Mouse (Mus musculus) ZHBTc4 (cell line): ENCODE data around the gene Nrarp.

ENCODE experiments used
- DNase-seq: peaks from one replicate; pipeline ENCODE4 v3.0.0-alpha.2; 2011; ENCODE audit warnings: low read depth, low spot score

Gene Nrarp

GRCm38 (mm10) chr2:25180478-25180903 lies at the start of gene Nrarp:
TSS of gene Nrarp (plus strand) at chr2:25180758.
- peak; percentile 97 for DNase-seq

GRCm38 (mm10) chr2:25131601-25132000 lies 49.0 kb upstream of the Nrarp start:
- no peak for DNase-seq

DNA sequence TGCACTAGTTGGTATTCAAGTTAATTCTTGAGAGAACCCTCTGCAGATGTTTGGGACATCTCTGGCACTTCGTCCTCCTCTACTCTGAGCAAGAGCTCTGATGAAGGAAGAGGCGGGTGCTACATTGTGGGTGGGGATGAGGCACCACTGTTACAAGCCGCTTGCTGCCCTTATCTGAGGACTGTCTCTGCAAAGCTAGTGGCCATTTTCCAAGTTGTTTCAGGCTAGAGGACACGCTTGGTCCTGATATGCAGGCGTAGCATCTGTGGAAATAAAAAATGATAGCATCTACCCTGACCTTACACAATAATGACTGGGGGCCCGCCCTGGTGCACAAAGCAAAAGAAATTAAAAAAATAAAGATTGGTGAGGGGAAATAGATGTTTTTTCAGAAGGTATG lies 42.7 kb upstream of the Nrarp start:
- DNase-seq, result no peak

- peak; percentile 76 for DNase-seq
Observed at GRCm38 (mm10) chr2:25141185-25141584, 39.4 kb upstream of the Nrarp start.

- DNase-seq, result no peak
Observed at GRCm38 (mm10) chr2:25141921-25142320, 38.6 kb upstream of the Nrarp start.

- DNase-seq, result no peak
Observed at GRCm38 (mm10) chr2:25145346-25145745, 35.2 kb upstream of the Nrarp start.

DNA sequence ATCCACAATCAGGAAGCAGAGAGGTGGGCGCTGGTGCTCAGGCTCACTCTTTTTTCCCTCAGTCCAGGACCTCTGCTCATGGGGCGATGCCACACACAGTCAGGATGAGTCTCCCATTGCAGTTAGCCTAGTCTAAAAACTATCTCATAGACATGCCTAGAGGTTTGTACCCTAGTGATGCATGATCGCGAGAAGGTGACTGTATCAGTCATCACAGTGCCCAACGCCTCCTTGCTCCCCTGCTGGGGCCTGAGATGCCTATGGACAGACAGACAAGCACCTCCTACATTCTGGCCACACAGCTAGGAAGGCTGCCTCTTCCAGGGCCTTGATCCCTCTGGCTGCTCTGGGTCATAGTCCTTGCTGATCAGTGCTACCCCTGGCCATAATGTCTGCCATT lies 33.2 kb upstream of the Nrarp start:
- no peak for DNase-seq

DNA sequence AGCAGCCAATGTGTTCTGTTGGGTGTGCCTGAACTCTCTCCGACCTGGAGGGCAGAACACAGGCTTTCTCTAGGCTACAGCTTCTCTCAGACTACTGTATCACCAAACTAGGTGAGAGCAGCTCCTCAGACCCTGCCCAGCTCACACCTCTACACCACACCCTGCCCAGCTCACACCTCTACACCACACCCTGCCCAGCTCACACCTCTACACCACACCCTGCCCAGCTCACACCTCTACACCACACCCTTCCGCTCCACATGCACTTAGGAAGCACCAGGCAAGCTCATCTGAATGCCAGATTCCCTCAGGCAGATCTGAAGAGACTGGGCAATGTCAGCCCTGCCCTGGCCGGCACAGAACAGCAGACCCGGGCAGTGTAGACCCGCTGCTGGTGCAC lies 32.7 kb upstream of the Nrarp start:
- no peak for DNase-seq

- no peak for DNase-seq
Observed at GRCm38 (mm10) chr2:25149643-25150042, 30.9 kb upstream of the Nrarp start.

GRCm38 (mm10) chr2:25151280-25151956 lies 29.1 kb upstream of the Nrarp start:
- no peak for DNase-seq

GRCm38 (mm10) chr2:25156177-25156576 lies 24.4 kb upstream of the Nrarp start:
- no peak for DNase-seq

- DNase-seq, result peak; percentile 51
Observed at GRCm38 (mm10) chr2:25156990-25157389, 23.6 kb upstream of the Nrarp start.

GRCm38 (mm10) chr2:25157655-25158054 lies 22.9 kb upstream of the Nrarp start:
- peak; percentile 71 for DNase-seq

- DNase-seq, result no peak
Observed at GRCm38 (mm10) chr2:25167481-25167880, 13.1 kb upstream of the Nrarp start.

DNA sequence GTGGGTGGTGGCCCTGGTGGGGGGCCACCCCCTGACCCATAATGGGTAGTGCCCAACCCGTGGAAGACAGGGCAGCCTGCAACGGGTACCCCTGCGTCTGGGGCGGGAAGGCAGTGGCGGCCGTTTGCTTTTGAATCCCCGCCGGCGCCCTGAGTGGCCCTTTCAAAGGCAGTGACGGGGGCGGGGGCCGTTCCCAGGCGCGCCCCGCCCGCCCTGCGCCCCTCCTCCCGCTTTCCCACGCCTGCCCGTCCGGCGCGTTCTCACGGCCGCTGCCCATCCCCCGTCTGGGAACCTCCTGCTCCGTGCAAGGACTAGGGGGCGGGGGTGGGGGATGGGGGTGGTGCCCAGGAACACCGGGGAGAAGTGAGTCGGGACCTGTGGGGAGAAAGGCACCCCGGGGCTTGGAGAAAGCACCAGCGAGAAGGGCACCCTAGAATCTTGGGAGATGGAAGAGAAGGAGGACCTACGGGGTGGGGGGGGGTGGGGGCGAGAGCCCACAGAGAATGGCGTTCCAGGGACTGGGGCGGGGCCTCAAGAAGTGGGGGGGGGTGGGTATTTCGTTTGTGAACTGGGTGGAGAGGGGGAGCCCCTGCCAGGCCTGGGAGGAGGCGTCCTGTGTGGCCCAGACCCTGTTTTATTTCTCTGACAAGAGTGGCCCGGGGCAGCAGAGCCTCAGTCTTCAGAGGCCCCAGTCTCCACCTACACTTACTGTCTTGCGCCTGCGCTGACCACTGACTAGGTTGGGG lies 12.5 kb upstream of the Nrarp start:
- DNase-seq, result peak; percentile 54

GRCm38 (mm10) chr2:25168665-25168978 lies 11.9 kb upstream of the Nrarp start:
- peak; percentile 24 for DNase-seq

GRCm38 (mm10) chr2:25169778-25170177 lies 10.8 kb upstream of the Nrarp start:
- DNase-seq, result no peak

- DNase-seq, result no peak
Observed at GRCm38 (mm10) chr2:25170326-25171100, 10.0 kb upstream of the Nrarp start.

GRCm38 (mm10) chr2:25171101-25171768 lies 9.3 kb upstream of the Nrarp start:
- DNase-seq, result no peak

- no peak for DNase-seq
Observed at GRCm38 (mm10) chr2:25171769-25172153, 8.8 kb upstream of the Nrarp start.

DNA sequence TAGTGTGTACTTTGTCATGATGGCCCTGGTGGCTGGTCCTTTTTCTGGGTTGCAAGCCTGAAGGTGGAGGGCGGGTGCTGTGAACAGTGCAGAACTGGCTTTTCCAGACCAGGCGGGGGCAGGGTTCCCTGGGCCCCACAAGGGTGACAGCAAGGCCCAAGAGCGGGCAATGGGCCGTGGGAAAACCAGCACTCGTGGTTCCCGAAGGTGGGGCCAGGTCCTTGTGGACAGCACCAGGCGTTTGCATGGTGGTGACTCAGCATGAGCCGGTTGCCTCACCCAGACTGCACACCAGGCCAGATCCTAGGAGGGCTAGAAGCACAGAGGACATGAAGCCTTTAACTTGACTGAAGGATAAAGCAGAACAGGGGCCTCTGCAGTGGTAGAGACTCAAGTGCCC lies 7.9 kb upstream of the Nrarp start:
- DNase-seq, result no peak

DNA sequence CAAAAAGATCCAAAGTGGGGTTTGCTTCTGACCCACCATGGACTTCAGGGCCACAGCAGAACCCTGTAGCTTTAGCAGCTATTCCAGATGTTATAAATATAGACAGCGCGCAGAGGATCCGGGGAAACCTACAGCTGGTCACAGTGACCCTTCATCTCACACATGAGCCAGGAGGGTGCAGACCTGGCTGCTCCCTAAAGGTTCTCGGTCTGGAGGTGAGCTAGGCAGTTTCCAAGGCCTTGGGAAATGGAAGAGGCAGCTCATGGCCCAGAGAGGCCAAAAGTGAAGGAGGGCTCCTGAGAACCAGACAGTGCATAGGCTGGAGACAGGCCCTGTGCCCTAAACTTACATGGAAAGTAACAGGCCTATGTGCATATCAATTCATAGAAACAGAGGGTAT lies 6.7 kb upstream of the Nrarp start:
- no peak for DNase-seq
